Mouse (Mus musculus): Measurements from ENCODE around the gene Bola2. TPM values are rescaled to one million over a fixed set of nuclear protein-coding genes. Genes with fewer than 3 reads are reported as not detected.

The Bola2 gene
- total RNA-seq (2021): 100 to 1,000 TPM; 108 to 113 TPM
- long read RNA-seq, experiment 1, transcript Bola2-203 (3 exons, 1,266 nt): major isoform, 38 of 43 reads
- long read RNA-seq, experiment 1, partial matches to known transcripts: 0 of 43 reads
- long read RNA-seq, experiment 1, other reads (novel, unspliced or antisense): 2 of 43 reads
- long read RNA-seq, experiment 2, transcript Bola2-203 (3 exons, 1,266 nt): major isoform, 29 of 33 reads
- long read RNA-seq, experiment 2, partial matches to known transcripts: 0 of 33 reads
- long read RNA-seq, experiment 2, other reads (novel, unspliced or antisense): 2 of 33 reads

DNA sequence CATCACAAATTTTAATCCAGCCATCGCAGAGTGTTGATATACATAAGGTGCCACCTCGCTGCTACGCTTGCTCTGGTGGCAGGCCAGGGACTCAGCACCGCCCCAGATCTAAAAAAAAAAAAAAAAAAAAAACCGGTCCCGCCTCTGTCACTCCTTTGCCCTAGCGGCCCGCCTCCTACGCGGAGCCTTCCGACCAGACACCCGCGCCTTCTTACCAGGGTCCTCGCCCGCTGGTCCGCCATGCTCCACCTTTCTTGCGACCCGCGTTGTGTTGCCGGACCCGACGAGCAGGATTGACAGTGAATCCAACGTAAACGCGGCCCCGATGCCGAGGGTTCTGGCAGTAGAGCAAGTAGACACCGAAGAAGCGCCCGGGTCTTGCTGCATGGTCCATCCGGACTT, at the start of gene Bola2:
Gene Bola2 (plus strand): TSS at position 192 of the 402 bp plus-strand sequence.
- DNase-seq (ENCODE audit: low spot score in 2 of 2): peak in 1 of 2 experiments; percentile 60
- intact Hi-C loops (cut with DNase I): loop anchor here (5.0 kb wide), 1 partner anchor 128 kb away; the partner anchor contains the start of gene Eif3c

DNA sequence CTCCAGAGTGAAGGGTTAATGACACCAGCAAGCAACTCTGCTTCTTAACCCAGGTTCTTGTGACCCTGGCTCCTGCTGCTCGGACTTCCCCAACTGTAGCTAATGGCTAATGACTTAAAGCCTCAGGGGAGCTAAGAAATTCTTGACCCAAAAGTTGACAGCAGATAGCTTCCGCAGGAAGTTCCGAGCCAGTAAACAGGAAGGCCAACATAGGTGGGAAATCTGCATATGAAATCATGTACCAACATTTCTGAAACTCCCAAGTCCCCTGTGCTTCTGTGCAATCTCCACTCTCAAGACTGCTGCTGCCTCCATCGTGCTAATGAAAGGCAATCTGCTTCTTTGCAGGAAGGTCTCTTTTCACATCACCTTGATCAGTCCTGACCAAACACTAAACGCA, 49.5 kb upstream of the Bola2 start:
- intact Hi-C loops (cut with DNase I): loop anchor here (5.0 kb wide), 1 partner anchor 47 kb away; no protein-coding TSS in a partner anchor
- no peak for DNase-seq (ENCODE audit: low spot score in 2 of 2)

DNA sequence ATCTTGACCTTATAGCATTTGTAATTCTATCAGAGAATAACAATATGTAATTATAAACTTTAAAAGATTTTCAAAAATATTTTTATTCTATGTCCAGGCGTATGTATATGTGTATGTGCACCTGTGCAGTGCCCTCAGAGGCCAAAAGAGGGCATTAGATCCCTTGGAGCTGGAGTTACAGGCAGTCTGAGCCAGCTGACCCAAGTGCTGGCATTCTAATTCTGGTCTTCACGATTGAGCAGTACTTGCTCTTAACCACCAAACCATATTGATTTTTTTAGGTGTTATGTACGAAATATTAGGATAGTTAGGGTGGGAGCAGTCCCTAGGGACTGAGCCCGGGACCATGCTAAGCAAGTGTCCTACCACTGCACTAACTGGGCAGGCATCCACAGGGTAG, 46.7 kb upstream of the Bola2 start:
- intact Hi-C loops (cut with DNase I): loop anchor here (5.0 kb wide), 1 partner anchor 44 kb away; no protein-coding TSS in a partner anchor

GRCm38 (mm10) chr7:126649231-126650051, 45.8 kb upstream of the Bola2 start, which contains the start of gene Sgf29:
TSS of gene Sgf29 (plus strand) at chr7:126649309.
- peak; percentile 91 to 93 for DNase-seq (ENCODE audit: low spot score in 2 of 2)
- intact Hi-C loops (cut with DNase I): loop anchor here (5.0 kb wide), 1 partner anchor 43 kb away; no protein-coding TSS in a partner anchor

More for the DNA sequence above, 46.7 kb upstream of the Bola2 start:
- DNase-seq (ENCODE audit: low spot score in 2 of 2): peak in 1 of 2 experiments; percentile 33

GRCm38 (mm10) chr7:126650852-126651251, 44.3 kb upstream of the Bola2 start:
- DNase-seq (ENCODE audit: low spot score in 2 of 2): no peak
- intact Hi-C loops (cut with DNase I): no loop called here

- no peak for DNase-seq (ENCODE audit: low spot score in 2 of 2)
- intact Hi-C loops (cut with DNase I): no loop called here
These were observed 41.2 kb upstream of the Bola2 start for GRCm38 (mm10) chr7:126653991-126654390.

GRCm38 (mm10) chr7:126655695-126656094, 39.5 kb upstream of the Bola2 start:
- intact Hi-C loops (cut with DNase I): no loop called here
- DNase-seq (ENCODE audit: low spot score in 2 of 2): no peak

DNA sequence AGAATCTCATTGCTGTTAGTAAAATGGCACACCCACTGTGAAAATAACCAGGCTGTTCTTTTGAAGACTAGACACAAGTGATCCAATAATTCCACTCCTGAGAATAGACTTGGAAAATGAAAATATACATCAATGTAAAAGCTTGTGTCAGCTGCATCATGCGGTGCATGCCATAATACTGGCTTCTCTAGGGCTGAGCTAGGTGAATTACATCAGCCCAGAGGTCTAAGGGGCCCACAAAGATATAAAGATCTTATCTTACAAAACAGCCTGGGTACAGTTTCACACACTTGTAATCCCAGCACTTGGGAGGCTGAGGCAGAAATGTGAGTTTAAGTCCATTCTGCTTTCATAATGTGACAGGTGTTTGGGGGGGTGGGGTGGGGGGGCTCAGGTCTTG, 37.7 kb upstream of the Bola2 start:
- DNase-seq (ENCODE audit: low spot score in 2 of 2): no peak
- intact Hi-C loops (cut with DNase I): no loop called here

- no peak for DNase-seq (ENCODE audit: low spot score in 2 of 2)
- intact Hi-C loops (cut with DNase I): no loop called here
These were observed 35.4 kb upstream of the Bola2 start for GRCm38 (mm10) chr7:126659771-126660170.

- intact Hi-C loops (cut with DNase I): no loop called here
- no peak for DNase-seq (ENCODE audit: low spot score in 2 of 2)
These were observed 31.6 kb upstream of the Bola2 start for GRCm38 (mm10) chr7:126663646-126664045.

- intact Hi-C loops (cut with DNase I): no loop called here
- no peak for DNase-seq (ENCODE audit: low spot score in 2 of 2)
These were observed 29.9 kb upstream of the Bola2 start for GRCm38 (mm10) chr7:126665269-126665668.

DNA sequence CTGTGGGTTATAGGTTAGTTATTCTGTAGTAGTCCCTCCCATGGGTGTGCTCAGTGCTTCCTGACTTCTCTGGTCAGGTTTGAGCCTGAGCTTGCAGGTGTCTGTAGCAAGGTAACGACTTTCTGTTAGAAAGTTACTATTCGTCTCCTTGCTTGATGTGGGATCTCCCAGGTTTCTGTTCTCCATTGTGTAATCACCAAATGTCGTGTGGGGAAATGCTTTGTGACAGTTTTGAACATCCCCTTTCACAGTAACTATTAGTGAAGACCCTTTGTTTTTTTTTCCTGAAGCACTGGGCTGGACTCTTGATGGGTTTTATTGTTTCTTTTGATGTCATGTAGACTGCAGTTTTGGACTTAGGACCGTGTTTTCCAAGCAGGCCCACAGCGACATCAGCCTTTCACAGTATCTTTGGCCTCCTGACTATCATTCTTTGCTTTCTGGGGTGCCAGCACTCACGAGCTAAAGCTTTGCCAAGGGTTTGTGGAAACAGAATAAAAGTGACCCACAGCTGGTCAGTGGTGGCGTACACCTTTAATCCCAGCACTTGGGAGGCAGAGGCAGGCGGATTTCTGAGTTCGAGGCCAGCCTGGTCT, 27.6 kb upstream of the Bola2 start:
- intact Hi-C loops (cut with DNase I): no loop called here
- DNase-seq (ENCODE audit: low spot score in 2 of 2): no peak

DNA sequence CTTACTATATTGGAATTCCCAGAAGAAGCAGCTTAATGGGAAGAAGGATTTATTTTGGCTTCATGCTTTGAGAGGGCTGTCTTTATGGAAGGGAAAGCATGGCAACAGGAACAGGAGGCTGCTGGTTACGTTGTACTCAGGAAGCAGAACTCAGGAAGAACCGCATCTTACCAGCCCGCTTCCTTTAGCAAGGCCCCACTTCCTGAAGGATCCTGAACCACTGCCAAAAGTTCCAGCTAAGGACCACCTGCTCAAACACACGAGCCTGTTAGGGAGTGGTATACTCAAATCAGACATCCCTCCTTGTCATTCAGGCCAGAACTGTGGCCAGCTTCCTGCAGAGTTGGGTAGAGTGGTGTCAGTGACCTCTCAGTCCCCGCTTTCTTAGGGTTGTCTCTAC, 26.7 kb upstream of the Bola2 start:
- DNase-seq (ENCODE audit: low spot score in 2 of 2): no peak
- intact Hi-C loops (cut with DNase I): no loop called here

- intact Hi-C loops (cut with DNase I): no loop called here
- DNase-seq (ENCODE audit: low spot score in 2 of 2): no peak
These were observed 25.0 kb upstream of the Bola2 start for GRCm38 (mm10) chr7:126670152-126670551.

DNA sequence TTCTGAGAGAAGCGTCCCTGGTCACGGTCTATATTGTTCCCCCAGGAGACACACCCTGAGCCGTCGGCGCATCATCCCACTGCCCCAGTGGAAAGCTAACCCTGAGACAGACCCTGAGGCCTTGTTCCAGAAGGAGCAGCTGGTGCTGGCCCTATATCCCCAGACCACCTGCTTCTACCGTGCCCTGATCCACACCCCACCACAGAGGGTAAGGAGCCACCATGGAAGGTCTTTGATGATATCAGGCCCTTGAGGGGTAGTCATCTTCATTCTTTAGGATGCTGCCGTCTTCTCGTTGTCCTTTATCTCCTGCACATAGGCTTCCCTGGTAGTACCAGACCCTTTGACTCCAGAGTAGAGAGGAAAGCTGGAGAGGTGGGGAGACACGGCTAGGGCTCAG, 23.1 kb upstream of the Bola2 start:
- DNase-seq (ENCODE audit: low spot score in 2 of 2): no peak
- intact Hi-C loops (cut with DNase I): no loop called here

DNA sequence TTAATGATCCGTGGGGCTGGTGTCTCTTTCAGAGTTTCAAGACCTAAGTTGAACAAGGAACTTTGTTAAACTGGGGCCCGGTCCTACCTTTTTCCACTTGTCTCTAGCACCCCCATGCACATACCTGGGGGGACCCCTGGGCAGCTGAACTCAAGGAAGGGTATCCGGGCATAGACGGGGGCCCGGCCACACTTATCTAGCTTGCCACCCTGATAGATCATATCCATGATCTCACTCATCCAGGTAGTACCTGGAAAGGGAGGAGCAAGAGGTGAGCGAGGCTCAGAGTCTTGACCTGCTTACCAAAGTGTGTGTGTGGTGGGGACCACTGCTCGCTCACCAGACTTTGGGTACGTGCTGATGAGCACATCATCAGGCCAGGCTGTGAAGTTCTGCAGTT, 20.1 kb upstream of the Bola2 start:
- no peak for DNase-seq (ENCODE audit: low spot score in 2 of 2)
- intact Hi-C loops (cut with DNase I): no loop called here

GRCm38 (mm10) chr7:126676207-126676606, 19.0 kb upstream of the Bola2 start, which contains the start of gene Sult1a1:
TSS of gene Sult1a1 (minus strand) at chr7:126676432.
- intact Hi-C loops (cut with DNase I): no loop called here
- peak in 1 of 2 experiments; percentile 52 for DNase-seq (ENCODE audit: low spot score in 2 of 2)

DNA sequence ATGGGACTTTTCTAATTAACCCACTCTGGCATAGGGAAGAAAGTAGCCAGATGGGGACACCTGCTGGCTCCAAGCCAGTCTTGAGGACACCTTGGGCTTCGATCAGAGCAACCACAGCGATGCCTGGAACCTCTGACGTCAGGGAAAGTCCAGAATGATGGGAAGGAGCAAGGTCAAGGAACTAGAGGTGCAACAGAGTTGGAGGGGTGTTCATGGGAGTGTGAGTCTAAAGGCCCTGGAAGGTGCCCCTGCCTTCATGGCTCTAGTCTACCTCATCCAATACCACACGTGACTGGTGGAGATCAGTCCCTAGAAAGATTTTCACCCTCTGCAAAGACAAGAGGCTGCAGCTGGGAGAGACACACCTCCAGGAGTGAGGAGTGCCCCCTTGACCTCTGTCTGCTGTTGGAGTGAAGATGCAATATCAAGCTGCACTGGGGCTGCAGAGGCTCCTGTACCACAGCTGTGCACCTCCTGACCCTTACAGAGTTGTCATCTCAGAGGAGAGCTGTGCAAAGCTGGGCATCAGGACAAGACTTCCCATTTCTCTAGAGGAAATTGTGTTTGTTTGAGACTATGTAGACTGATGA, 18.5 kb upstream of the Bola2 start:
- intact Hi-C loops (cut with DNase I): no loop called here
- DNase-seq (ENCODE audit: low spot score in 2 of 2): no peak

- intact Hi-C loops (cut with DNase I): no loop called here
- DNase-seq (ENCODE audit: low spot score in 2 of 2): no peak
These were observed 16.5 kb upstream of the Bola2 start for GRCm38 (mm10) chr7:126678545-126679341.

Data from left cerebral cortex, postnatal 14 days (tissue).